Mouse (Mus musculus) heart, adult 2 months (tissue): ENCODE measurements around the gene Glyr1. TPM values are rescaled to one million over a fixed set of nuclear protein-coding genes. Genes with fewer than 3 reads are reported as not detected.

Experiments
- DNase-seq, 2 experiments: peaks; one replicate each; pipeline ENCODE4 v3.0.0; 2021
- H3K27ac ChIP-seq: fragments of 200-600 bp; 2 replicates; pipeline ENCODE4 v1.8.1; 2022
- H3K27me3 ChIP-seq: fragments of 200-500 bp; 2 replicates; pipeline ENCODE4 v1.6.1; 2012; ENCODE audit warnings: mild to moderate bottlenecking, low read length, inconsistent platforms, mixed read lengths; ENCODE audit not compliant: control insufficient read depth, insufficient read depth
- H3K36me3 ChIP-seq: fragments of 200-500 bp; 2 replicates; pipeline ENCODE4 v1.6.1; 2012; ENCODE audit warnings: low read length, inconsistent platforms; ENCODE audit not compliant: control insufficient read depth, insufficient read depth
- H3K4me1 ChIP-seq: fragments of 200-500 bp; 2 replicates; pipeline ENCODE4 v1.6.1; 2011; ENCODE audit warnings: low read length; ENCODE audit not compliant: control insufficient read depth, insufficient read depth
- H3K4me3 ChIP-seq: fragments of 200-600 bp; 2 replicates; pipeline ENCODE4 v1.8.1; 2022
- H3K79me2 ChIP-seq: fragments of 200-500 bp; replicated peaks from 2 replicates; pipeline ENCODE4 v1.6.1; 2012; ENCODE audit warnings: mild to moderate bottlenecking, inconsistent platforms, low read length, moderate library complexity, mixed read lengths; ENCODE audit not compliant: control insufficient read depth, insufficient read depth
- H3K9ac ChIP-seq: fragments of 200-500 bp; 2 replicates; pipeline ENCODE4 v1.6.1; 2012; ENCODE audit warnings: low read depth, mild to moderate bottlenecking, control low read depth, inconsistent platforms, low read length, mixed read lengths
- CTCF ChIP-seq: fragments of 200-600 bp; IDR thresholded peaks from 2 replicates; pipeline ENCODE4 v1.8.1; 2022; ENCODE audit warnings: antibody characterized with exemption, mild to moderate bottlenecking, moderate library complexity
- EP300 ChIP-seq: fragments of 200-500 bp; IDR thresholded peaks from 2 replicates; pipeline ENCODE4 v1.6.1; 2011; ENCODE audit warnings: low read depth, low read length, control low read depth; ENCODE audit not compliant: insufficient read depth
- POLR2A ChIP-seq: fragments of 200-500 bp; IDR thresholded peaks from 2 replicates; pipeline ENCODE4 v1.6.1; 2011; ENCODE audit warnings: mild to moderate bottlenecking, low read depth, low read length, control low read depth; ENCODE audit not compliant: insufficient read depth
- WGBS: fragments of 180-500 bp; shearing (Covaris S2); methylation state at CpG from one replicate; pipeline ENCODE4 v1.1.7; 2018; 5-methylcytosine and 5-hydroxymethylcytosine counted together
- intact Hi-C: fragments of 180-260 bp; cut with DNase I; formaldehyde crosslinking; loops from one replicate; pipeline ENCODE4 v1.15.1; 2025
- polyA plus RNA-seq: library from polyadenylated mRNA; depleted of rRNA; stranded (reverse); fragments of >200 nt; gene quantifications from 2 replicates; pipeline ENCODE4 v1.2.3, GENCODE M21; 2012; rRNA removed
- total RNA-seq, 2 experiments: library from RNA; stranded (reverse); gene quantifications; 2 replicates each; pipeline ENCODE4 v1.2.3; 2021

Gene Glyr1
- total and polyA plus RNA-seq, 3 experiments, result 35.9 to 42.9 (median 39.2) TPM

GRCm38 (mm10) chr16:4971626-4972025, 78.0 kb downstream of the Glyr1 start:
- DNase-seq, result peak in 1 of 2 experiments; percentile 25

GRCm38 (mm10) chr16:4969055-4969843, 80.4 kb downstream of the Glyr1 start:
- no peaks in the 10 kb centered on the region for H3K36me3 ChIP-seq
- H3K9ac ChIP-seq, result no peak overlapping the region
- no peak overlapping the region for H3K27ac ChIP-seq
- TF ChIP-seq CTCF (no peak), POLR2A (no peak), EP300 (no peak)
- 72% methylated on average over 5 of the region's 5 CpGs for WGBS
- no peaks in the 10 kb centered on the region for H3K27me3 ChIP-seq
- peaks cover 4% of the 10 kb centered on the region for H3K4me1 ChIP-seq
- intact Hi-C loops, result loop anchor here (5.0 kb wide), 1 partner anchor 43 kb away; the partner anchor contains the start of gene Rogdi
- H3K4me3 ChIP-seq, result no peak overlapping the region
- no peaks in the 10 kb centered on the region for H3K79me2 ChIP-seq
- no peak for DNase-seq

More at GRCm38 (mm10) chr16:4971626-4972025, 78.0 kb downstream of the Glyr1 start:
- WGBS, result 33% methylated on average over 4 of the region's 4 CpGs
- peak overlapping the region; percentile 55 for H3K27ac ChIP-seq
- no peaks in the 10 kb centered on the region for H3K4me1 ChIP-seq
- TF ChIP-seq POLR2A, result no peak
- TF ChIP-seq CTCF, result no peak
- 0 out of 2 replicates have a peak, but pooled peaks have one; percentile 44 for TF ChIP-seq EP300
- H3K27me3 ChIP-seq, result no peaks in the 10 kb centered on the region
- H3K36me3 ChIP-seq, result no peaks in the 10 kb centered on the region
- H3K4me3 ChIP-seq, result no peak overlapping the region
- H3K9ac ChIP-seq, result no peak overlapping the region
- intact Hi-C loops, result no loop called here
- no peaks in the 10 kb centered on the region for H3K79me2 ChIP-seq

- 81% methylated on average over 3 of the region's 3 CpGs for WGBS
- Histone ChIP-seq H3K9ac (no peak overlapping the region), H3K4me3 (no peak overlapping the region), H3K27me3 (no peaks in the 10 kb centered on the region), H3K36me3 (no peaks in the 10 kb centered on the region), H3K79me2 (no peaks in the 10 kb centered on the region), H3K27ac (no peak overlapping the region), H3K4me1 (peaks cover 5% of the 10 kb centered on the region)
- TF ChIP-seq CTCF (no peak), EP300 (no peak), POLR2A (no peak)
- DNase-seq, result no peak
- intact Hi-C loops, result loop anchor here (5.0 kb wide), 1 partner anchor 44 kb away; the partner anchor contains the start of gene Rogdi
Observed at GRCm38 (mm10) chr16:4968426-4968825, 81.2 kb downstream of the Glyr1 start.

- intact Hi-C loops, result loop anchor here (5.0 kb wide), 1 partner anchor 47 kb away; the partner anchor contains the start of gene Rogdi
- peaks cover 8% of the 10 kb centered on the region for H3K4me1 ChIP-seq
- no peaks in the 10 kb centered on the region for H3K27me3 ChIP-seq
- H3K79me2 ChIP-seq, result peaks cover 2% of the 10 kb centered on the region; the same call in 1 of the 2 replicates
- H3K9ac ChIP-seq, result no peak overlapping the region
- WGBS, result 86% methylated on average over 8 of the region's 8 CpGs
- no peaks in the 10 kb centered on the region for H3K36me3 ChIP-seq
- no peak overlapping the region for H3K27ac ChIP-seq
- no peak for DNase-seq
- no peak overlapping the region for H3K4me3 ChIP-seq
- TF ChIP-seq CTCF (no peak), POLR2A (no peak), EP300 (no peak)
Observed at GRCm38 (mm10) chr16:4965392-4966129, 84.1 kb downstream of the Glyr1 start.

GRCm38 (mm10) chr16:4964731-4965391, 84.8 kb downstream of the Glyr1 start:
- peak overlapping the region; percentile 83 for H3K27ac ChIP-seq
- intact Hi-C loops, result loop anchor here (5.0 kb wide), 2 partner anchors 47 to 227 kb away; partner anchors contain the start of gene Rogdi
- DNase-seq, result no peak
- WGBS, result 17% methylated on average over 13 of the region's 13 CpGs
- H3K27me3 ChIP-seq, result no peaks in the 10 kb centered on the region
- peaks cover 8% of the 10 kb centered on the region for H3K4me1 ChIP-seq
- H3K79me2 ChIP-seq, result peaks cover 2% of the 10 kb centered on the region; the same call in 1 of the 2 replicates
- no peaks in the 10 kb centered on the region for H3K36me3 ChIP-seq
- peak overlapping the region; percentile 65 for H3K9ac ChIP-seq
- TF ChIP-seq CTCF (no peak), POLR2A (no peak), EP300 (no peak)
- H3K4me3 ChIP-seq, result peak overlapping the region; percentile 77

Other genes with a start within 250 kb of the Glyr1 start
- gene 4930562C15Rik, start 214.4 kb downstream of the Glyr1 start, total RNA-seq, result not detected
- 0.23 TPM in 1 of 2 replicates, not detected in the other for gene 4930562C15Rik, start 214.4 kb downstream of the Glyr1 start, polyA plus RNA-seq
- 10 to 100 TPM; 17.2 to 18.3 TPM for gene Ubald1, start 169.5 kb downstream of the Glyr1 start, total RNA-seq
- 18.2 and 24.5 TPM in 2 replicates for gene Ubald1, start 169.5 kb downstream of the Glyr1 start, polyA plus RNA-seq
- gene Mgrn1, start 163.6 kb downstream of the Glyr1 start, total RNA-seq, result 100 to 1,000 TPM; 148 to 168 TPM
- 274 and 284 TPM in 2 replicates for gene Mgrn1, start 163.6 kb downstream of the Glyr1 start, polyA plus RNA-seq
- gene Nudt16l1, start 111.1 kb downstream of the Glyr1 start, total RNA-seq, result 10 to 100 TPM; 16.7 to 17.1 TPM
- gene Nudt16l1, start 111.1 kb downstream of the Glyr1 start, polyA plus RNA-seq, result 38.9 and 44.5 TPM in 2 replicates
- 10 to 100 TPM; 11.4 to 12.7 TPM for gene Anks3, start 85.7 kb downstream of the Glyr1 start, total RNA-seq
- gene Anks3, start 85.7 kb downstream of the Glyr1 start, polyA plus RNA-seq, result 21.3 and 30.4 TPM in 2 replicates
- gene Sept12, start 52.0 kb downstream of the Glyr1 start, total RNA-seq, result not detected
- 0.20 and 0.23 TPM in 2 replicates for gene Sept12, start 52.0 kb downstream of the Glyr1 start, polyA plus RNA-seq
- not detected for gene Smim22, start 42.6 kb downstream of the Glyr1 start, total RNA-seq
- gene Smim22, start 42.6 kb downstream of the Glyr1 start, polyA plus RNA-seq, result 2.1 TPM in 1 of 2 replicates, not detected in the other
- gene Rogdi, start 36.3 kb downstream of the Glyr1 start, total RNA-seq, result 10 to 100 TPM; 15.5 to 19.4 TPM
- 50.7 and 63.0 TPM in 2 replicates for gene Rogdi, start 36.3 kb downstream of the Glyr1 start, polyA plus RNA-seq
- gene Ubn1, start 194 bp upstream of the Glyr1 start, total RNA-seq, result 10 to 100 TPM; 22.8 to 23.1 TPM
- 15.8 and 21.2 TPM in 2 replicates for gene Ubn1, start 194 bp upstream of the Glyr1 start, polyA plus RNA-seq
- 1 to 10 TPM; 4.5 to 9.4 TPM for gene Ppl, start 82.6 kb upstream of the Glyr1 start, total RNA-seq
- 2.0 and 2.5 TPM in 2 replicates for gene Ppl, start 82.6 kb upstream of the Glyr1 start, polyA plus RNA-seq
- gene Sec14l5, start 97.2 kb upstream of the Glyr1 start, total RNA-seq, result under 1 TPM; 0.73 to 0.78 TPM
- gene Sec14l5, start 97.2 kb upstream of the Glyr1 start, polyA plus RNA-seq, result 2.1 and 4.3 TPM in 2 replicates
- 10 to 100 TPM; 11.3 to 15.7 TPM for gene Nagpa, start 154.1 kb upstream of the Glyr1 start, total RNA-seq
- gene Nagpa, start 154.1 kb upstream of the Glyr1 start, polyA plus RNA-seq, result 22.7 and 24.2 TPM in 2 replicates
- gene AU021092, start 172.4 kb upstream of the Glyr1 start, total RNA-seq, result 10 to 100 TPM; 17.4 to 19.9 TPM
- 12.1 and 12.5 TPM in 2 replicates for gene AU021092, start 172.4 kb upstream of the Glyr1 start, polyA plus RNA-seq
- 10 to 100 TPM; 12.0 to 12.5 TPM for gene Alg1, start 183.8 kb upstream of the Glyr1 start, total RNA-seq
- 34.0 and 37.1 TPM in 2 replicates for gene Alg1, start 183.8 kb upstream of the Glyr1 start, polyA plus RNA-seq
- gene Eef2kmt, start 206.1 kb upstream of the Glyr1 start, total RNA-seq, result 1 to 10 TPM; 6.9 to 8.2 TPM
- 27.9 and 29.7 TPM in 2 replicates for gene Eef2kmt, start 206.1 kb upstream of the Glyr1 start, polyA plus RNA-seq